Mouse (Mus musculus) embryo, embryonic 10.5 days (tissue): ENCODE measurements at regions not wholly inside any gene's neighbourhood (a gene's known extent, or its start where the extent isn't known, plus 50 kb on each side); places are given as distances from the start of the nearest gene placed in this dataset.

Experiments used
- DNase-seq: peaks from one replicate; pipeline ENCODE4 v3.0.0-alpha.2; 2015; ENCODE audit warnings: low spot score

DNA sequence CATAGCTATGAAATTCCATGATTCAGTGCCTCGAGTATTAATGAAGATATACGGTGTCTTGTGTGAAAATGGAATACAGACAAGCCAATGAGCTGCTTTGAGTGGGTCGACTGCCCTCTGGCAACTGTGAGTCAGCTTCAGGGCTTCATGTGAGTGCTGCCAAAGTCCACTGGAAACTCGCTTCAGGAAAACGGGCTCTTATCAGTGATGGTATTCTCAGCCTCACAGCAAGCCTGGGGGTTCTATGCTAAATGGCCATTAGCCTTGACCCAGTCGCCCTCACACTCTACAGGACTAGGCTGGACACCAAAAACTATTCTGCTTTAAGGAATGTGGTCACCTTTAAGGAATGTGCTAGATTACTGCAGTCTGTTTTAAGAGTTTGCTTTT lies 477.8 kb downstream of the Efnb2 start:
- no peak for DNase-seq

DNA sequence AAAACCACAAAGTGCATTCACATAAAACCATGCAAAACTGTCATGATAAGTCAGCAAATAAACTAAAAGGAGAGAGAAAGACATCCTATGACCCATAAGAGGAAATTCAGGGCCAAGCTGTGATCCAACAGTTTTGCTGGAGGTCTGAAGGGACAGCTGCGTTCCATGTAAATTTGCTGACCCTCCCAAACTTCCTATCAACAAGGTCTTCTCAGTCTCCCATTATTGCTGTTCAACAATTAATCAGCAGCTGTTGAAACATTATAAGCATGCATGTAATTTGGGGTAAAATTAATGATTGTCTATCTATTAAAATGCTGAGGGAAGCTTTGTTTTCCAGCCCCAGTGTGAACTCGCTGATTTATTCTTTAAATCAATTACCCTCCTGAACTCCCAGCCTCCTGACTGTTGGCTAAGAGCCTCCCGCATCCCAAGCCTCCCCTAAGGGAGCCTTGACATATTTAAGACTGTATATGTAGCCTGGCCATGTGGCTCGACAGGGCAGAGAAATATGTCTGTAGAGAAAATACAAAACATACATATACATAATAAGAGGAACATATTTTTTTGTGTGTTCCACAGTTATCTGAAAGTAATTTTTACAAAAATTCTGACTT lies 478.3 kb downstream of the Efnb2 start:
- peak; percentile 42 for DNase-seq

DNA sequence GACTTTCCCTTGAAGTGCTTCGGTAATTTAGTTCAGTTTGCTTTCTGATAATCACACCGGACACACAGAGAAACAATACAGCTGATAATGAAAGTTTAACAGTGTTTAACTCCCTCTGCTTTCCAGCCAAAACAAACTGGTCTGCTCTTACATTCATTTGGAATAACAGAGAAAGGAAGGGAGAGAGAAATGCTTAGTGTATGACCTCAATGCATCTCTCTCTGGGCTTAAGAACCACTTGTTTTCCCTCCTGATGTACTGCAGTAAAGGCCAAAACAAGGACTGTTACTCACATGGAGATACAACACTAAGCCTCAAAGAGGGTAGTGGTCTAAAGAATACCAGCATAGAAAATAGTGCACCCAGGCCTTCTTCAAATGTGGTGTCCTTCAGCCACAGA lies 478.9 kb downstream of the Efnb2 start:
- no peak for DNase-seq

DNA sequence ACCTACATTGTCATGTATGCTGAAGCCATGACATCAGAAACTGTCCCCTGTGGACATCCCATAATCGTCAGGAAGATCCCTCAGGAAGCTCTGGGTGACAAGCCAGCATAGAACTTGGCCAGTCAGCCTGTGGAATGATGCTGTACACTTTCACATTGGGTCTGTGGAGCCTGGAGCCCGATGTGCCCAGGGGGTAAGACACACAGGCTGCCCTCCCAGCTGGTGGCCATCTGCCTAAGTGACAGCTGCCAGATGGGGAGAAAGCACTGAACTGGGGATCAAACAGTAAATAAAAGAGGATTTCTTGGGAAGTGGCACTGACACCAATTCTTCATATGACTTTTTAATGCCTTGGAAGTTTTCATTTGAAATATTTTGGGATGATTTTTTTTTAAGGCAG lies 486.8 kb downstream of the Efnb2 start:
- DNase-seq, result no peak

DNA sequence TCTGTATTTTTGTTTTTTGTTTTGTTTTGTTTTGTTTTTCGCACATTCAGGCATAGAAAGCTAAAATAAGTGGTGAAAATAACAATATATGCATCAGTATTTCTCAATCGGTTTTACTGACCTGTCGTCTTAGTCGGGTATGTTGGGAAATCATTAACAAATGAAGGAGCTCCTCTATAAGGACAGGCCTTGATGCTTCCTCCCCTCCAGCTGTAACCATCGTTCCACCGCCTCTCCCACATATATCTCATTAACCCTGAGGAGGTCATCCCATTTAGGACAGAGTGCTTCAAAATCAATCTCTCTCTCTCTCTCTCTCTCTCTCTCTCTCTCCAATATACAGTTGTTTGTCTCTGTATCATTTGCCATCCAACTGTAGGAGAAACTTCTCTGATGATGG lies 492.4 kb downstream of the Efnb2 start:
- no peak for DNase-seq

DNA sequence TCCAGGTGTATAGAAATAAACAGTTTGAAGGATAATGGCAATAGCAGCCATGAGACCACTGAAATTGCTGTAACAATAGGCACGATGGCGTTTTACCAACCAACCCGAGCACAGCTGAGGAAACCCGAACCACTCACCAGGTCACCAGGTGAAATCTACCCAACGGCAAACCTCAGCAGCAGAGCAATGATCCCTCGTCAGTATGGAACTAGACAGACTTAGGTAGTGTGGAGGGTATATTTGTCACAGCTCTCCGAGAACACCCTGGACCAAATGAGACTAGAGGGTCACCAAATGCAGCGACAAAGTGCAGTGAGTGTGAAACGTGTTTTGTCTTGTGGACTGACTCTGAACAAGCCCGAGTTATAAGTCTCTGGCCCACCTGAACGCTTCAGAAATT lies 492.8 kb downstream of the Efnb2 start:
- DNase-seq, result no peak

DNA sequence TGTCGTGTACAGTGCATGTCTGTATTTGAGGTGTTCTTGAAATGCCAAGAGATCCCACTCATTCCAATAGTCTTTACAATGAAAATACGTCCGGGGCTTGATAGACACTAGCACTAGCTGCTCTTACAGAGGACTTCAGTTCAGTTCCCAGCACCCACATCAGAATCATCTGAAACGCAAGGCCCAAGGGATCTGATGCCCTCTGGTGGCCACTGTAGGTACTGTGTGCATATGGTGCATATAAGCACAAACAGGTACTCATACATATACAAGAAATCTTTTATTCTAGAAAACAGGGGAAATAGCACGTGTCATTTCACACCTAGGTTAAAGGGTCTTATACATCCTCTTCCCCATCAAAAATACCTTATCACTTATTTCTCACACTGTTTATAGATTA lies 513.5 kb downstream of the Efnb2 start:
- DNase-seq, result no peak

DNA sequence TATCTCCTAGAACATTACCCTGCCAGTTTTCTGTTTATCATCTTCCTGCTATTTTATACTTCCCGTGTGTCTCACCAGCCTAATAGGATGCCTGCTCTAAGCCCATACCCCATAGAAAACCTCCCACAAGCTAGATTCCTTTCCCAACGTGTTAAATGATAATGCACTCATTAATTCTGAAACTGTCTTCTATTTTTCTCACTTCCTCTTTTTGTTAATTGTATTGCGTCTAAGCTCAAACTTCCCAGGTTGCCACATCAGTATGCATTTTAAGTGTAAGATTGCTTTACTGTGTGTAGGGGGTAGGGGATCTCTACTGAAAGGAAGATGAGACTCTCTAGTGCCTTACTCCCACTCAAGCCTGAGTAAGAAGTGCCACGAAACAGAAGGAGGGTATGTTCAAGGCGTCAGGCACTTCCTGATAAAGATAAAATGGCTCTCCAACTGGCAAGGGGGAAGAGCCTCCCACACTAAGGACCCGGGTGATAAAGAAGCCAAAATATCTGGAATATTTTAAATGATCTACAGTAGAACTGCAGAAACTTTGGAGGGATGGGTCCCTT lies 518.0 kb downstream of the Efnb2 start:
- DNase-seq, result no peak

DNA sequence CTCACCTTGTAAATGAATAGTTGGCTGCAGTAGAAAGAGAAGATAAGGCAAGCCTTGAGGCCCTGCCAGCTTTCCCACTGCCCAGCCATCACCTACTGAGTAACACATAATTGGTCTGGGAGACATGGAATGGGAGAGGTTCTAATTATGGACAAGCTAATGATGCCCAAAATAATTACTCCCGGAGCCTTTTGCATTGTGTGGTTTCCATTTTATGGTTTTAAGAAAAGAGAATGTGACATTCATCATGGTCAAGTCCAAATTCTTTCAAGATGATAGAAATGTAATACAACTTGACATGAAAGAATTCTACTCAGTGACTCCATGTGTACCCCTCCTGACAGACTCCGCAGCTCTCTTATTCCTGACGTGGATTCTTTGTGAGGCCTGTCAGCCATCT lies 518.6 kb downstream of the Efnb2 start:
- no peak for DNase-seq

DNA sequence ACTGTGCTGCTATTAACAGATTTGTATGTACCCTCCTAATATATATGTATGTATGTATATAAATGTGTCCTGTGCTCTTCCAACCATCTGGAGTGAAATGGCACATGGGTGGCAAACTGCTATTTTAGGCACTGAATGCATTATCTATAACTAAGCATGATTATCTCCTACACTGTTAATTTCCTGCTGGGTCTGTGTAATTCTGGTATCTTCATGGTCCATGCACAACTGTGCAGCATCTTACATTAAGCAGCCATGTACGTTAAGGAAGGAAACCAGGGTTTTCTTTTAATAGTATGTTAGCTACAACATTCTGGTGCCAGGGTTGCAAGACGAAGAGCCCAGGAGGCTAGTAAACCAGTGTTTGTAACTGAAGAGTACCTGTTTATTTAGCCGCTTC lies 521.3 kb downstream of the Efnb2 start:
- DNase-seq, result no peak

DNA sequence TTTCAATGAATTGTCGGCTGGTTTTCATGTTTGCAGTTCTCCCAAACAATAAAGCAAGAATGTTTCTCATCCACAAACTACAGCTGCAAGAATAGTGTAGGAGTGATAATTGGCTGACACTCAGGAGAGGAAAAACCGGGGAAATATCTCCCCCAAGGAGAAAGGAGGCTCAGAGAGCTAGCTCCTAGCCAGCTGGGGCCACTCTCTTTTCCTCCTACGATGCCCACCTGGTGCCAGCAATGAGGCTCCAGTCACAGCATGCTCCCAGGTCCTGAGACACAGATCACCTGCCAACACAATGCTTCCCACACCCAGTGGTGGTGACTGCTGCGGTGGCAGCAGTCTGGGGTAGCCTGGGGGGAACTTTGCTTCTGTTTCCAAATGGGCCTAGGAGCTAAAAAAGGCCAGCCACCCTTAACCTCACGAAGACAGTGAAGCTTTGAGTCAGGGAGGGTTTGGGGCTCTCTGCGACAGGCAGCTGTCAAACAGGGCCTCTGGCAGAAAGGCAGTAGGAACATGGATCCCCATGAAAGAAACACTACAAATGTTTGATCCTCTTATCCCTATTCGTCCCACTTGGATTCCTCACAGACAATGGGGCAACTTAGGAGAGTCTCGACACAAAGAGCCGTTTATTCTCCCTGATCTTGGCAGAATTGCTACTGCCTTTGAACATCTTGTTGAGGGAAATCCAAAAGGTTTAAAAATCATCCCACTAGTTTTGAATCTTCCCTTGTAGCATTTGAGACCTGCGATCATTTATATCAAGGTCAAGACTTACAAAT lies 527.8 kb downstream of the Efnb2 start:
- peak; percentile 39 for DNase-seq

DNA sequence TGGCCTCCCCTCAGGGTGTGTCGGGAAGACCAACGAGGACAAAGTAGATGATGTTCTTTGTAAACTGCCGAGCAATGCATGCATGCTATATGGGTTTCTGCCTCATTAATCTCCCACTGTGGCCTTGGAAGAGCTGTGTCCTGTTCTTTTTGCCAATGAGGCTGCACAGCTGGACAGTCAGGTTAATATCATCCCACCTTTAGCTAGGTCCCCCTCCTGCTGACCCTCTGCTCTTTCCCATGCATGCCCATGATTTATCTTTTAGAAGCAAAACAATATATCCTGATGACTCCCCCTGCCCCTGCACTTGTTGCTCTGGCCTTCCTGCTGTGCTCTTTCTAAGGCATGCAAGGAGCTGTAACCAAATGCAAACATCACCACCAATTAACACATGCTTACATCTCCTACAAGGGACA lies 529.1 kb downstream of the Efnb2 start:
- DNase-seq, result peak; percentile 53

DNA sequence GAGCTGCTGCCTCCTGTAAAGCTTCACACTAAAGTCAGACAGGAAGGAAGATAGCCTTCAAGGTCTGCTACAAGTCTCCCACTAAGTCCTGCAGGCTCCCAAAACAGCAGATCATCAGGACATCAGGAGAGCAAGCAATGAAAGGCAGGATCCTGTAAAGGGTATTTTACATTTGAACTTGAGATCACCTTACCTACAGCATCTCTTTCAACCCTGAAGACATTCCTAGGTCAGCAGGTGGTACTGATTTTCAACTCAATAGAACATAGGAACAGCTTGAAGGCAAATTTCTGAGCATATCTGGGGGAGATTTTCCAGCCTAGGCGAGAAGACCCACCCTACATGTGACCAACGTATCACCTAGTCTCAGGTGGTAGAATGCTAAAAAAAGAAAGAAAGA lies 530.2 kb downstream of the Efnb2 start:
- DNase-seq, result no peak

DNA sequence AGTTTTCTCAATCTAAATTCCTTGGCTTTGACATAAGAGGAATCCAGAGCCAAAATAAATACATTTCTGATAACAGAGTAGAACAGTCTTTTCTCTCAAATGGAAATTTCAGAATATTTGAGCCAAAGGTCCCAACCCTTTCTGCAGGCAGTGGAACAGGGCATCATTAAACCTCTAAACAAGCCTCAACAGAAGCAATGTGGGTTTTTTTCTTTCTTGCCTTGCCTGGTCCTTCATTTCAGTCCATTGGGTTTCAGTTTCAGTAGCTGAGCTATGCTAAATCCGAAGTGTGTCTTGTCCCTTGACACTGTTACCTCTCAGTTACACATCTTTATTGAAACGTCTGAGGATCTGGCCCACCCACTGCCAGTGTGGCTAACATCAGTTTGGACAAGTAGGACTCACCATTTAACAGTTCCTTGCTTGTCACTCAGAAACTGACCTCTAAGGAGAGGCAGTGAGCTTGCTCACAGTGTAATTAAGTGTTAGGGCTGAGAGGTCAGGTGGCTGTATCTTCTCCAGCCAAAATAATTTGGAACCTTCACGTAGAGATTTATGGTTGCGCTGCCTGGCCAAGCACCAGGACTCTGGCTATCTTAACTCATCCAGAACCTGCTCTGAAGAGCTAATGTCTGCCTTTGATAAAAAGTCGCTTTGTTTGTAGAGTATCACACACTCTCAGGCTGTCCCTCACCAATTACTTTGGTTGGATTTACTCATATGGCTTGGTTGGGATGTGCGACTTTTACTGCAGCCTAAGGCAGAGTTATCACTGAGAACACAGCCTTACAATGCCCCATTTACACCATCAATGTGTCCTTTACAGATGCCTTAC lies 545.2 kb downstream of the Efnb2 start:
- no peak for DNase-seq

DNA sequence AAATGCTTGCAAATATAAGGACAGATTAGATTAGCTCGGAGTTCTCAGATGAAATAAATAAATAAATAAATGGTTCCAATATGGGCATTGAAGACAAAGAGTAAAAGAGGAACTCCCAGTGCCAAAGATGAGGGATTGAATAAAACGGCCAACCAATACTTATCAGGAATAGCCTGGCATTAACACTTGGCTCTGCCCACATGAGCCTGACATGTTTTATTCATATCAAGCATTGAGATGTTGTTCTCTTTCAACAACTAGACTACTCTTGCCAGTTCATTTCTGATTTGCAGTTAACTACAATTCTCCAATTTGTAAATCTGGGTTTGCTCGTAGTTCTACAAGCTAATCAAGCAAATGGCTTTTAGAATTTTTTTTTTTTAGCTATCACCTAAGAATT lies 546.4 kb downstream of the Efnb2 start:
- DNase-seq, result no peak

DNA sequence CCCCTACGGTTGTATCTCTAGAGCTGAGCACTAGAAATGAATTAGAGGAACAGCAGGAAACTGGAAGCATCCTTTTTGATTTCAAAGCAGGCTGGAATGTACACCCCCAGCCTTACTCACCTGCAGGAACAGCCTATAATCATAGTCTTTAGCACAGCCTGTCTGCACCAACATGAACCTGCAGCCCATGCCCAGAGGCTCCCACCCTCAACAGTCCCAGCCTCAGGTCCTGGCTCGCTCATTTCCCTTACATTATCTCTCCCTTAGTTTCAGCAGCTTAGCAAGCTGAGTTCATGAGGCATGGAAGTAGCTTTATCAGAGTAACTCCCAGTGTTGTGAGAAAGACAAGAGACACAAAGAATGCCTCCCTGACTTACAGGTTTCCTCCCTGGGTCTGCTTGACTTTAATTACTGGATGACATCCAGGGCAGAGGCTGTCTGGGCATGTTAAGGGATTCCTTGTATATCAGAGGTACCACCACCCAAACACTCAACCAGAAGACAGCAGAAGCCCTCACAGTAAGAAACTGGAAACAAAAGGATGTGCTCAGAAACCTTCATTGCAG lies 551.2 kb downstream of the Efnb2 start:
- DNase-seq, result no peak

DNA sequence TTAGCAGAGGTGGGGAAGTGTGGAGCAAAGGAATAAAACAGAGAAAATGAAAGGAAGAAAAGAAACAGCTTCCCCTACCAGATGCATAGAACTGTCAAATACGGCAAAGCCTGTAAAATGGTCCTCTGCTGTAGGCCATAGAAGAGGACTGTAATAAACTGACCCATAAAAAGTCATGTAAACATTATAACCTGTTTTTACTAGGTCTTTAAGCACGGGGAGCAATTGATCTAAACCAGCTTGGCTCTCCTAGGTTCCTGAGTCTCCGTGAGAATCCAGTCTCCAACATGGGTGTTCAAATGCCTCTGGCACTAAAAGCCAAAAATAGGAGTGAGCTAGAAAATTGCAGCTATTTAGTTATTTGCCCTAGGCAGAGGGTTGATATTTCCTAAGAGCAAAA lies 557.5 kb downstream of the Efnb2 start:
- no peak for DNase-seq

DNA sequence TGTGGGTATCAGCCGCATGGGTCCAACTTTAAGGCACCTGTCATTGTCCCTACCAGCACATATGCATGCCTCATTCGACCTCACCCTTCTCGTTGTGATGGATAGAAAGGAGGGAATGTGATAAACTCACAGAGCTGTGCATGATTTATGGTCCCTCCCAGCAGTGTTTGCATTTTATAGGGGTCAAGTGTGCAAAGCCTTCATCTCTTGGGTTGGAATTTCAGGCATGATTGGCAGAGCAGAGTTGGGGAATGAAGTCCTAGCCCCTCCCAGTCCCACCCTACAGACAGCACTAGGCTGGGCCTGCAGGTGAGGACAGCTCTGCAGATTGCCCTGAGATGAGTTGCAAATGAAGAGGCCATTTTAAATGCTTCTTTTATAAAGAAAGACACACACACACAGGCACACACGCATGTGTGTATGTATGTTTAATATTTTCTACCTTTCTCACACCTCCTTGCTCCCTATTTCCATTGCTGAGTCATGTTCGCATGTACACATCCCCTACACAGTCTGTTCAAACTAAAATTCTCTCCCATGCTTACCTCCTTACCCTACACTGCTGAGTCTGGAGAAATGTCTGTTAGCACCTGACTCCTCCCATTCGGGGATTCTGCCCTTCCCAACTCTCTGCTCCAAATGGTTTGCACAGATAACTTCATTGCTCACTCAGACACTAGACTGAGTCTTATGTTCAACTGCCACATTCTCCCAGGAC lies 558.9 kb downstream of the Efnb2 start:
- DNase-seq, result peak; percentile 27

DNA sequence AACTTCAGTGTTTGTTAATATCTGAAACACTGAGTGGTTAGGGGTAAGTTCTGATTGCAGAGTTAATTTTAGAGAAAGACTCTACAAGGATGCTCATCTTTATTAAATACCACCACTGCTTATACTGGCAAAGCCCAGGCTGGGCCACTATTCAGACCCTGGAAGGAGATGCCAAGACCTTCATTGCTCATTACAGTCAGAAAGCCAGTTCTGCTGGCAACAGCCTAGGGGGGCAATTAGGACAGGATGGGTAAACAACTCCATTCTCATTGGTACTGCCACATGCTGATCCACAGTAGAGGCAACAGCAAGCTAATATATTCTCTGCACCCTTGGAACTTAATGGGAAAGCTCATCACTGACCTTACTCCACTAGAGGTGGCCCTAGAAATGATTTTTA lies 568.5 kb downstream of the Efnb2 start:
- no peak for DNase-seq

DNA sequence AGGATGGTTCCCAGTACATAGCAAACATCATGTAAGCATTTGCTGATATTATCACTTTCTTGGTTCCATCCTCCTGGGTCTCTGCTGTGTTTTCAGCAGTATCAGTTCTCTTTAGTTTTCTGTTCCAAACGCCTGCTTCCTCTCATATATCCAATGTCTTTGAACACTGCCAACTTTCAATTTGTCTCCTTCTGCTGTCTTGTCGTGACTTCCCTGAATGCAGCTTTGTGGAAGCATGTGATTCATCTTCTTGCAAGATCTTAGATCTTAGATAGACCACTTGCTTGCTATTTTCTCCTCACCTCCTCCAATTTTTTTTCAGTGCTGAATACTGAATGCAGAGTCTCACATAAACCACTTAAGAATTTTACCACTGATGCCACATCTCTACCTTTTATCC lies 576.4 kb downstream of the Efnb2 start:
- DNase-seq, result no peak

DNA sequence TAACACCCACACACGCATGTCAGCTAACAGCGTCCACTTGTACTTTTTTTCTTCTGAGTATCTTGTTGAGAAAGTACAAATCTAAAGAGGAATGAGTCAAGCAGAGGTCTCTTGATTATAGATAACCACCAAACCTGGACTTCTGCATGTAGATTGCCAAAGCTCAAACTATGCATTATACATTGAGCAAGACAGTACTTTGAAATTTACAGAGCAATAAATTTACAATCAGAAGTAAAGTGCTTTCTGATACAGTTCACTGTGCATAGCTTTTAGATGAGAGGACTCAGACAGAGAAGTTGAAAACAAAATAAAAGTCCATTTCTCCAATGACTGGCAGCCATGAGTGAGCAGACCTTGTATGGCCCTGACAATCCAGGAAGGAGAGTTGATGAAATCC lies 597.0 kb downstream of the Efnb2 start:
- DNase-seq, result no peak
